Mouse (Mus musculus) brain, embryonic 14.5 days (tissue): ENCODE measurements around the gene Klhl7.

Source experiments
- CTCF ChIP-seq: fragments of 200-500 bp; IDR thresholded peaks from 2 replicates; pipeline ENCODE4 v1.5.1; 2012; ENCODE audit warnings: inconsistent platforms, mild to moderate bottlenecking, moderate library complexity, borderline replicate concordance; ENCODE audit not compliant: insufficient read depth, insufficient read length; ENCODE audit errors: extremely low read depth
- POLR2A ChIP-seq: fragments of 200-500 bp; IDR thresholded peaks from 2 replicates; pipeline ENCODE4 v1.6.1; 2012; ENCODE audit warnings: mild to moderate bottlenecking, inconsistent platforms, borderline replicate concordance; ENCODE audit not compliant: poor library complexity, insufficient read depth, insufficient read length, severe bottlenecking; ENCODE audit errors: extremely low read depth

DNA sequence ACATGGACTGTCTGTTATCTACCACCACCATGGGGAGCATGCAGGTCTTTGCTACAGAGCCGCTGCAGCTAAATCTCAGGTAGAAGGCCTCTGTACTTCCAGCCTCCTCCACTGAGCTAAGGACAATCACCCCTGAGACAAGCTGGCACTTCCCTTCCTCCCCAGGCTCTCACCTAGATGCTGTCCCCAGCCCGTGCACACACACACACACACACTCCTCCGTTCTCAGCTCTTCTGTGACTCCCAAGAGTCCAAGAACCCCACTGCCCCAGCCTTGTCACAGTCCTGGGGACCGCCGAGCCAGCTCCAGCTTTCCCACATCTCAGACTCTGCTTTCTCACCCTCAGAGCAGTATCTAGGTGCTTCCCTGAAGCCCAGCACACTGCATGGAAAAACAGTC is 83.6 kb downstream of the Klhl7 start:
- TF ChIP-seq CTCF = no peak
- TF ChIP-seq POLR2A = no peak
